Mouse (Mus musculus) activated CD4-positive, CD25-positive, alpha-beta regulatory T cell, adult 4 months (primary cell): ENCODE results near the gene Olfr1501. TPM values are rescaled to one million over a fixed set of nuclear protein-coding genes. Genes with fewer than 3 reads are reported as not detected.
"Not testable (repeated sequence)": the region's sequence is repeated elsewhere in the genome, so short reads cannot be mapped to it uniquely, and the experiment has no call there.

Experiments used
- ATAC-seq: one replicate; pipeline ENCODE4 v1.8.0; 2017
- polyA plus RNA-seq, 2 experiments: library from polyadenylated mRNA; unstranded; fragments of 100-300 nt; shearing (Covaris generic); gene quantifications; one replicate each; pipeline ENCODE4 v1.2.1; 2017

Gene Olfr1501
- under 1 TPM in 1 of 2 experiments, not detected in 1; 0.49 TPM for polyA plus RNA-seq

GRCm38 (mm10) chr19:13850592-13850991, at the start of gene Olfr1501:
TSS of gene Olfr1501 (minus strand) at chr19:13850692.
- ATAC-seq: not testable (repeated sequence)

GRCm38 (mm10) chr19:13897828-13898227, 47.3 kb upstream of the Olfr1501 start, which contains the start of gene Olfr1504:
TSS of gene Olfr1504 (minus strand) at chr19:13897928.
- ATAC-seq: no peak

- no peak for ATAC-seq
Observed at GRCm38 (mm10) chr19:13861495-13861894, 11.0 kb upstream of the Olfr1501 start, which contains the start of gene Olfr1502. TSS of gene Olfr1502 (plus strand) at chr19:13861795.

GRCm38 (mm10) chr19:13830388-13830787, 20.1 kb downstream of the Olfr1501 start, which contains the start of gene Olfr1500:
TSS of gene Olfr1500 (minus strand) at chr19:13830488.
- no peak for ATAC-seq

- no peak for ATAC-seq
Observed at GRCm38 (mm10) chr19:13828447-13828846, 22.0 kb downstream of the Olfr1501 start.

GRCm38 (mm10) chr19:13820847-13821246, 29.6 kb downstream of the Olfr1501 start:
- no peak for ATAC-seq

GRCm38 (mm10) chr19:13819347-13819746, 31.1 kb downstream of the Olfr1501 start, which contains the start of gene Olfr1499:
TSS of gene Olfr1499 (minus strand) at chr19:13819447.
- ATAC-seq: no peak

- ATAC-seq: no peak
Observed at GRCm38 (mm10) chr19:13818827-13819226, 31.7 kb downstream of the Olfr1501 start.

- no peak for ATAC-seq
Observed at GRCm38 (mm10) chr19:13812823-13813222, 37.7 kb downstream of the Olfr1501 start.

- ATAC-seq: not testable (repeated sequence)
Observed at GRCm38 (mm10) chr19:13805486-13805885, 45.0 kb downstream of the Olfr1501 start.

- ATAC-seq: no peak
Observed at GRCm38 (mm10) chr19:13798102-13798501, 52.4 kb downstream of the Olfr1501 start, which contains the start of gene Olfr1497. TSS of gene Olfr1497 (minus strand) at chr19:13798202.

Other genes starting within 250 kb of the Olfr1501 start
- not detected for gene Olfr1487, start 233.3 kb downstream of the Olfr1501 start, polyA plus RNA-seq
- not detected for gene Olfr1489, start 219.1 kb downstream of the Olfr1501 start, polyA plus RNA-seq
- gene Olfr1490, start 199.6 kb downstream of the Olfr1501 start, polyA plus RNA-seq: not detected
- gene Olfr1491, start 153.4 kb downstream of the Olfr1501 start, polyA plus RNA-seq: not detected
- gene Olfr1493-ps1, start 127.4 kb downstream of the Olfr1501 start, polyA plus RNA-seq: not detected
- not detected for gene Olfr1494, start 111.0 kb downstream of the Olfr1501 start, polyA plus RNA-seq
- not detected for gene Olfr1495, start 86.1 kb downstream of the Olfr1501 start, polyA plus RNA-seq
- not detected for gene Olfr1496, start 72.8 kb downstream of the Olfr1501 start, polyA plus RNA-seq
- not detected for gene Olfr1497, start 52.5 kb downstream of the Olfr1501 start, polyA plus RNA-seq
- under 1 TPM in 1 of 2 experiments, not detected in 1; 0.30 TPM for gene Olfr1499, start 31.2 kb downstream of the Olfr1501 start, polyA plus RNA-seq
- not detected for gene Olfr1500, start 20.2 kb downstream of the Olfr1501 start, polyA plus RNA-seq
- not detected for gene Olfr1502, start 11.1 kb upstream of the Olfr1501 start, polyA plus RNA-seq
- gene Olfr1504, start 47.2 kb upstream of the Olfr1501 start, polyA plus RNA-seq: not detected
- gene Olfr1505, start 62.8 kb upstream of the Olfr1501 start, polyA plus RNA-seq: not detected